Mouse (Mus musculus) kidney, embryonic 14.5 days (tissue): Measurements from ENCODE around the gene Cmip. TPM values are rescaled to one million over a fixed set of nuclear protein-coding genes. Genes with fewer than 3 reads are reported as not detected.
A peak's percentile ranks its signal among the peaks of the same experiment; 100 is the strongest.

Experiments used
- ATAC-seq: fragments of 200-750 bp; cut with Nextera tagmentation; 2 replicates; pipeline ENCODE4 v1.8.0; 2017; ENCODE audit warnings: moderate number of reproducible peaks, mild to moderate bottlenecking, moderate TSS enrichment, moderate library complexity; ENCODE audit not compliant: low FRiP score, low TSS enrichment
- H3K27ac ChIP-seq: fragments of 300-500 bp; sonication (generic); 2 replicates; pipeline ENCODE4 v1.5.1; 2014; ENCODE audit warnings: low read depth, mild to moderate bottlenecking, low read length, moderate library complexity, mixed read lengths
- H3K27me3 ChIP-seq: fragments of 300-500 bp; sonication (generic); 2 replicates; pipeline ENCODE4 v1.6.1; 2014; ENCODE audit warnings: mild to moderate bottlenecking, low read length; ENCODE audit not compliant: control insufficient read depth, insufficient read depth
- H3K36me3 ChIP-seq: fragments of 300-500 bp; sonication (generic); 2 replicates; pipeline ENCODE4 v1.6.1; 2014; ENCODE audit warnings: low read length, mixed read lengths; ENCODE audit not compliant: control insufficient read depth, insufficient read depth
- H3K4me1 ChIP-seq: fragments of 300-500 bp; sonication (generic); 2 replicates; pipeline ENCODE4 v1.6.1; 2014; ENCODE audit warnings: low read length, mixed read lengths; ENCODE audit not compliant: control insufficient read depth, insufficient read depth
- H3K4me2 ChIP-seq: fragments of 300-500 bp; sonication (generic); replicated peaks from 2 replicates; pipeline ENCODE4 v1.6.1; 2014; ENCODE audit warnings: low read depth, mild to moderate bottlenecking, low read length
- H3K4me3 ChIP-seq: fragments of 300-500 bp; sonication (generic); 2 replicates; pipeline ENCODE4 v1.5.1; 2014; ENCODE audit warnings: mild to moderate bottlenecking, low read length
- H3K9ac ChIP-seq: fragments of 300-500 bp; sonication (generic); 2 replicates; pipeline ENCODE4 v1.6.1; 2014; ENCODE audit warnings: low read depth, mild to moderate bottlenecking, low read length, moderate library complexity
- H3K9me3 ChIP-seq: fragments of 300-500 bp; sonication (generic); 2 replicates; pipeline ENCODE4 v1.6.1; 2016; ENCODE audit warnings: low read length; ENCODE audit not compliant: control insufficient read depth
- WGBS: fragments of 180-500 bp; shearing (Covaris S2); extraction: QIAGEN DNeasy Blood & Tissue Kit; methylation state at CpG from one replicate; pipeline ENCODE4 v1.1.7; 2014; 5-methylcytosine and 5-hydroxymethylcytosine counted together
- polyA plus RNA-seq: library from polyadenylated mRNA; unstranded; fragments of >200 nt; fragmentation: Nextera tagmentation; extraction: Ambion mirVana; gene quantifications from 2 replicates; pipeline ENCODE4 v1.2.1, GENCODE M21; 2014

Cmip gene
- polyA plus RNA-seq, 1 experiment from 2014 or later, result 22.9 TPM

- peak; percentile 29; the same call in 1 of the 2 replicates for ATAC-seq
- WGBS, result 32% methylated on average over 6 of the region's 6 CpGs
These were observed 76.8 kb downstream of the Cmip start for GRCm38 (mm10) chr8:117333619-117334018.

DNA sequence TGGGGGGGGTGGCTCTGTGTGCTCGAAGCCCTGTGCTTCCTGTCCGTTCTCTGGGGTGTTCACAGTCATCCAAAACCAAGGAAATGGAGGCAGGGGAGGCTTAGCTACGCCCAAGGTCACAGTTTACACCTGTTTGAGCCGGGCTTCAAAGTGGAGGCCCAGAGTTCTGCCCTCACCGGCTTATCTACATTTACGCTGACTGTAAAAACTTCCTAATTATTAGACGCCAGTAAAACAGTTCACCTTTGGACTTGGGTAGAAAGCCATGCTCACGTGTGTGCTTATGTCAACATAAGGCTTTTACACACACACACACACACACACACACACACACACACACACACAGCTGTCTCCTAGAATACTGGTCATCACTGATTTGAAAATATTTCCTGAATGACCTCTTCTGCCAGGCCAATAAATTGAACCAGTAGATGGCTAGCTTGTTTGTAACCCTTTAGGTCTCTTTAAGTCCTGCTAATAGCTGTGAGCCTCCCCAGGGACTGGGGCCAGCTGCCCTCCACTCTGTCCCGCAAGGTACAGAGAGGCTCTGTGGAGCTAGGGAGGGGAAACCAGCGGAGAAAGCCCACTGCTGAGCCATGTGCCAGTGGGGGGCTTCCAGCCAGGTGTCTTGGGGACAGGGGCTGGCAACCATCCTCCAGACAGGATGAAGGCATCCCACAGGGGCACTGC is 77.3 kb downstream of the Cmip start:
- Histone ChIP-seq H3K4me1 (peaks cover 44% of the 10 kb centered on the region), H3K36me3 (no peaks in the 10 kb centered on the region), H3K4me2 (no peak overlapping the region; the same call in 1 of the 2 replicates), H3K4me3 (no peak overlapping the region), H3K9ac (no peak overlapping the region), H3K9me3 (no peaks in the 10 kb centered on the region), H3K27me3 (no peaks in the 10 kb centered on the region), H3K27ac (peak overlapping the region; percentile 70)
- WGBS, result 11% methylated on average over 10 of the region's 10 CpGs
- ATAC-seq, result peak; percentile 32; the same call in 1 of the 2 replicates

More at GRCm38 (mm10) chr8:117333619-117334018, 76.8 kb downstream of the Cmip start:
- H3K4me3 ChIP-seq, result no peak overlapping the region
- peak overlapping the region; percentile 70 for H3K27ac ChIP-seq
- H3K4me1 ChIP-seq, result peaks cover 41% of the 10 kb centered on the region
- H3K36me3 ChIP-seq, result no peaks in the 10 kb centered on the region
- H3K9me3 ChIP-seq, result no peaks in the 10 kb centered on the region
- 0 out of 2 replicates have a peak overlapping the region, but pooled peaks have one; percentile 7 for H3K9ac ChIP-seq
- H3K27me3 ChIP-seq, result no peaks in the 10 kb centered on the region
- H3K4me2 ChIP-seq, result no peak overlapping the region

GRCm38 (mm10) chr8:117334748-117335393 is 78.0 kb downstream of the Cmip start:
- H3K4me3 ChIP-seq, result no peak overlapping the region
- ATAC-seq, result peak; percentile 17; the same call in 1 of the 2 replicates
- H3K27ac ChIP-seq, result peak overlapping the region; percentile 70
- H3K4me2 ChIP-seq, result no peak overlapping the region; the same call in 1 of the 2 replicates
- H3K4me1 ChIP-seq, result peaks cover 51% of the 10 kb centered on the region
- no peaks in the 10 kb centered on the region for H3K9me3 ChIP-seq
- H3K9ac ChIP-seq, result no peak overlapping the region
- 30% methylated on average over 14 of the region's 14 CpGs for WGBS
- H3K36me3 ChIP-seq, result no peaks in the 10 kb centered on the region
- no peaks in the 10 kb centered on the region for H3K27me3 ChIP-seq

GRCm38 (mm10) chr8:117335423-117335822 is 78.6 kb downstream of the Cmip start:
- Histone ChIP-seq H3K27ac (peak overlapping the region; percentile 62; the same call in 1 of the 2 replicates), H3K27me3 (no peaks in the 10 kb centered on the region), H3K9ac (no peak overlapping the region), H3K9me3 (no peaks in the 10 kb centered on the region), H3K36me3 (no peaks in the 10 kb centered on the region), H3K4me2 (no peak overlapping the region; the same call in 1 of the 2 replicates), H3K4me1 (peaks cover 56% of the 10 kb centered on the region), H3K4me3 (no peak overlapping the region)
- whole genome bisulfite sequencing, result 49% methylated on average over 8 of the region's 8 CpGs
- no peak for ATAC-seq

DNA sequence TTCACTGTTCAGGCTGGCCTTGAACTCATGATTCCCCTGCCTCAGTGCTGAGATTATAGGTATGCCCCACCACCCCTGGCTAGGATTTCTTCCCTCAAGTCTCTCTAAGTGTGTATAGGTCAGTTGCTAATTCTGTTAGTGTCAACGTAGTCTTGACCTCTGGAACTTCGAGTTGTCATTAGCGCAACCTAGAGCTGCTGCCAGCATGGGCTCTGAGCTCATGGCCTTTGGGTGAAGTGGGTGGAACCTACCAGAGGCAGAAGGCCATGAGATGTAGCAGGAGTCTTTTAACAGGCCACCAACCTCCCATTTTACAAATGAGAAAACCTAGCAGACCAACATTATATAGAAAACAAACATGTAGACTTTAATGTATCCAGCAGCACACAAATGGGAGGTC is 80.3 kb downstream of the Cmip start:
- WGBS, result 67% methylated on average over 3 of the region's 3 CpGs
- no peak overlapping the region for H3K27ac ChIP-seq
- H3K4me2 ChIP-seq, result no peak overlapping the region
- no peaks in the 10 kb centered on the region for H3K9me3 ChIP-seq
- H3K4me1 ChIP-seq, result peaks cover 58% of the 10 kb centered on the region
- no peaks in the 10 kb centered on the region for H3K27me3 ChIP-seq
- no peak for ATAC-seq
- no peaks in the 10 kb centered on the region for H3K36me3 ChIP-seq
- H3K9ac ChIP-seq, result no peak overlapping the region
- no peak overlapping the region for H3K4me3 ChIP-seq

DNA sequence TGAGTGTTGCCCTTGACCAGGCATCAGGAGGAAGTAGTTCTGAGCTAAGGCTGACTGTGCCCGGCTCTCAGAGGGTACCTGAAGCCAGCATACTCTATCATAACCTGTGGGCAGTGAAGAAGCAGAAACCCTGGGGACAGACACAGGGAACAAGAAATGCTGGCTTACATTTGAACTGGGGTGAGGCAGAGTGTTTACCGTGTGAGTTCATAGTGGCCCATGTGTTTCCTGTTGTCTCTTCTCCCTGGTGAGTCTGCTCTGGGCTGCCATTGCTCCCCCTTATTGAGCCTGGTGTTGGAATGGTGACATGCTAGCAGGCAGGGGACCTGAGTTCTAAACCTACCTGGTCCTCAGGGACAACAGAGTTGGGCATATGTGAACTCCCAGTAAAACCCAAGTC is 81.8 kb downstream of the Cmip start:
- H3K27ac ChIP-seq, result no peak overlapping the region
- H3K4me2 ChIP-seq, result no peak overlapping the region
- H3K4me1 ChIP-seq, result peaks cover 48% of the 10 kb centered on the region
- no peak overlapping the region for H3K9ac ChIP-seq
- no peak for ATAC-seq
- H3K4me3 ChIP-seq, result no peak overlapping the region
- no peaks in the 10 kb centered on the region for H3K36me3 ChIP-seq
- 51% methylated on average over 2 of the region's 2 CpGs for WGBS
- H3K9me3 ChIP-seq, result no peaks in the 10 kb centered on the region
- no peaks in the 10 kb centered on the region for H3K27me3 ChIP-seq

GRCm38 (mm10) chr8:117339296-117339957 is 82.6 kb downstream of the Cmip start:
- H3K27me3 ChIP-seq, result no peaks in the 10 kb centered on the region
- H3K4me3 ChIP-seq, result no peak overlapping the region
- peaks cover 41% of the 10 kb centered on the region for H3K4me1 ChIP-seq
- 0 out of 2 replicates have a peak, but pooled peaks have one; percentile 14 for ATAC-seq
- no peaks in the 10 kb centered on the region for H3K9me3 ChIP-seq
- WGBS, result 10% methylated on average over 19 of the region's 19 CpGs
- peak overlapping the region; percentile 17; the same call in 1 of the 2 replicates for H3K4me2 ChIP-seq
- H3K36me3 ChIP-seq, result no peaks in the 10 kb centered on the region
- H3K9ac ChIP-seq, result peak overlapping the region; percentile 23; the same call in 1 of the 2 replicates
- H3K27ac ChIP-seq, result 0 out of 2 replicates have a peak overlapping the region, but pooled peaks have one; percentile 30

GRCm38 (mm10) chr8:117339958-117340651 is 83.2 kb downstream of the Cmip start:
- no peaks in the 10 kb centered on the region for H3K36me3 ChIP-seq
- H3K27ac ChIP-seq, result 0 out of 2 replicates have a peak overlapping the region, but pooled peaks have one; percentile 30
- H3K4me2 ChIP-seq, result peak overlapping the region; percentile 17; the same call in 1 of the 2 replicates
- no peak overlapping the region for H3K9ac ChIP-seq
- 31% methylated on average over 11 of the region's 12 CpGs for WGBS
- H3K9me3 ChIP-seq, result no peaks in the 10 kb centered on the region
- peaks cover 34% of the 10 kb centered on the region for H3K4me1 ChIP-seq
- ATAC-seq, result no peak
- H3K27me3 ChIP-seq, result no peaks in the 10 kb centered on the region
- no peak overlapping the region for H3K4me3 ChIP-seq
